Mouse (Mus musculus): ENCODE data around the gene Usp9x. TPM values are rescaled to one million over a fixed set of nuclear protein-coding genes. Genes with fewer than 3 reads are reported as not detected.

Usp9x gene
- polyA plus RNA-seq, 1 experiment from 2014 or later = 32.6 TPM

DNA sequence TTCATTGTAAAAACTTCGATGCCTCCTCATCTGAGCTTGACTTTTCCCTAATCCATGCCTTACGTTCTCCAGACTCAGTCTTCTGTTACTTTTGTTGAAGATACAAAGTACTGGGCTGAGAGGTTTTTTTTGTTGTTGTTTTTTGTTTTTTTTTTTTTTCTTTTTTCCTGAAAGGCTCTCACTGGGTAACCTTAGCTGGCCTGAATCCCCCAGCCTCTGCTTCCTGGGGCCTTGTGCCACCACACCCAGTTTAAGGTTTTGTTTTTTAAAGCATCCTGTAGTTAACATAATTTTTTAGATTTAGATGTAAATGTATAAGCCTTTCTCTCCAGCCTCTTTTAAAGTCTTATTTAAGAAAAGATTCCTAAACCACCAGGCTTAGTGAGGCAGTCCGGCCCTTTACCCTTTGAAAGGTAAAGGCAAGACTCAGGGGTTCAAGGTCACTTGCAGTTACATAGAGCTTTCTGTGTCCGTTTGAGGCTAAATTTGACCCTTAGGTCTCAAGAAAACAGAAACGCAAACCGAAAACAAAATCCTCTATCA is 24.3 kb upstream of the Usp9x start:
- Histone ChIP-seq H3K4me3 (no peak overlapping the region), H3K4me1 (replicated peaks) (peaks cover 7% of the 10 kb centered on the region), H3K36me3 (no peaks in the 10 kb centered on the region), H3K9me3 (no peaks in the 10 kb centered on the region), H3K27me3 (peaks cover 6% of the 10 kb centered on the region; the same call in 1 of the 2 replicates), H3K4me2 (peak overlapping the region; percentile 45; the same call in 1 of the 2 replicates), H3K9ac (no peak overlapping the region), H3K27ac (replicated peaks) (no peak overlapping the region)
- no peak for ATAC-seq (ENCODE audit: low read depth)
- WGBS = 48% methylated on average over 6 of the region's 6 CpGs

DNA sequence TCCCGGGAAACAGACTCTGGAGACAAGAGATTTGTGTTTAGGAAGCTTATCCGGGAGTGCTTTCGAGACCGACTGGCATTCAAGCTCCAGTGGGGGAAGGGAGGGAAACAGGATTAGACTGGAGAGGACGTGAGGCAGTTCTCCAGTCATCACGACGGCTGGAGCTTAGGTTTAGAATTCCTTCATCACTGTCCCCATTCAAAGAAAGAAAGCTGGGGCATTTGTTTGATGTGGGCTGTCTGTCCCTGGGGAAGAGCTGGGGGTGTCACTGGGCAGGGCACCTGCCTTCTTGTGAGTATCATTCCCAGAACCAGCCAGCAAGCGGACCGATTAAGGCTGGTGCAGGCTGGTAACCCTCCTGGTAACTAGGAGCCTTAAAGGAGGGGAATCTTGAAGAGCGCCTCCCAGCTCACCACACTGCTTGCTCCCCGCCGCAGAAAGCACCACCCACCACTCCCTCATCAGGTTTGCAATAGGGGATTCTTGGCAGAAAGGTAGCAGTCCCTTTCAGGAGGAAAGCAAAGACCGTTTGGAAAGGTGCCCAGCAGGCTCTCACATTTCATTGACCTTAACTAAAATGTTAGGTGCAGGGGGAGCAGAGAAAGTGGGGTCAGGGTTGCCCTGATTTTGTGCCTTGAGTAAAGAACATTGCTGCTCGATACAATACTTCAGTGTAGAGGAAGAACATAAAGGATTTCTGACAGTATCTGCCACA is 23.5 kb upstream of the Usp9x start:
- Histone ChIP-seq H3K36me3 (no peaks in the 10 kb centered on the region), H3K9me3 (no peaks in the 10 kb centered on the region), H3K27ac (replicated peaks) (peak overlapping the region; percentile 56; the same call in 1 of the 2 replicates), H3K4me2 (peak overlapping the region; percentile 45), H3K27me3 (peaks cover 6% of the 10 kb centered on the region; the same call in 1 of the 2 replicates), H3K4me3 (0 out of 2 replicates have a peak overlapping the region, but pooled peaks have one; percentile 11), H3K4me1 (replicated peaks) (peaks cover 7% of the 10 kb centered on the region), H3K9ac (peak overlapping the region; percentile 41; the same call in 1 of the 2 replicates)
- 20% methylated on average over 14 of the region's 14 CpGs for WGBS
- ATAC-seq (ENCODE audit: low read depth) = 0 out of 2 replicates have a peak, but pooled peaks have one; percentile 50

DNA sequence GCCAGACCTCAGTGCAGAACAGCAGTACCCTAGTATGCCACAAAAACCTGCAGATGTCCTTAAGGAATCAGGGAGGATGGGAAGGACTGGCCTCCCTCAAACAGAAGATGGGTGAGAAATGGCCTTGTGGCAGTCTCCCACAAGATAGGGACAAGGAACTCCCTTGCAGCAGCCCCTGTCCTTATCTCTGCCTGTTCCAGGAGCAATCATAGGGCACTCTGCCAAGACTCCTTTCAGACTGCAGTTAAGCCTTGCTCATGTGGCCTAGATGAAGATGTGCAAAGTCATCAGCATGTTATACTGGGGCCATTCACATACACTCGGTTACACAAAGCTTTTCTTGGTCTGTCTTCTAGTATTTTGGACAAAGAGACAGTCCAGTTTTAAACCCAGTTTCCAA is 16.7 kb upstream of the Usp9x start:
- no peaks in the 10 kb centered on the region for H3K4me1 ChIP-seq (replicated peaks)
- 81% methylated on average over 1 of the region's 1 CpGs for WGBS
- no peaks in the 10 kb centered on the region; the same call in 1 of the 2 replicates for H3K27me3 ChIP-seq
- H3K4me2 ChIP-seq = no peak overlapping the region
- ATAC-seq (ENCODE audit: low read depth) = no peak
- no peak overlapping the region for H3K27ac ChIP-seq (replicated peaks)
- no peak overlapping the region for H3K9ac ChIP-seq
- no peaks in the 10 kb centered on the region for H3K36me3 ChIP-seq
- no peaks in the 10 kb centered on the region for H3K9me3 ChIP-seq
- no peak overlapping the region for H3K4me3 ChIP-seq

GRCm38 (mm10) chrX:13061961-13062360 is 9.3 kb upstream of the Usp9x start:
- no peak overlapping the region for H3K9ac ChIP-seq
- no peak overlapping the region for H3K4me2 ChIP-seq
- no peak overlapping the region for H3K4me3 ChIP-seq
- no peak for ATAC-seq (ENCODE audit: low read depth)
- H3K36me3 ChIP-seq = no peaks in the 10 kb centered on the region
- H3K27me3 ChIP-seq = no peaks in the 10 kb centered on the region
- WGBS = 72% methylated on average over 3 of the region's 3 CpGs
- H3K9me3 ChIP-seq = no peaks in the 10 kb centered on the region
- H3K27ac ChIP-seq (replicated peaks) = no peak overlapping the region
- no peaks in the 10 kb centered on the region for H3K4me1 ChIP-seq (replicated peaks)

- H3K4me2 ChIP-seq = no peak overlapping the region
- no peaks in the 10 kb centered on the region for H3K36me3 ChIP-seq
- H3K9ac ChIP-seq = no peak overlapping the region
- H3K27ac ChIP-seq (replicated peaks) = no peak overlapping the region
- ATAC-seq (ENCODE audit: low read depth) = no peak
- H3K27me3 ChIP-seq = no peaks in the 10 kb centered on the region
- H3K4me1 ChIP-seq (replicated peaks) = no peaks in the 10 kb centered on the region
- H3K4me3 ChIP-seq = no peak overlapping the region
- 91% methylated on average over 7 of the region's 9 CpGs for WGBS
- no peaks in the 10 kb centered on the region for H3K9me3 ChIP-seq
Observed at GRCm38 (mm10) chrX:13064273-13064925, 6.9 kb upstream of the Usp9x start.

GRCm38 (mm10) chrX:13070206-13070572 is 1.1 kb upstream of the Usp9x start:
- H3K9ac ChIP-seq = peak overlapping the region; percentile 61
- WGBS = 33% methylated on average over 8 of the region's 8 CpGs
- ATAC-seq (ENCODE audit: low read depth) = no peak

DNA sequence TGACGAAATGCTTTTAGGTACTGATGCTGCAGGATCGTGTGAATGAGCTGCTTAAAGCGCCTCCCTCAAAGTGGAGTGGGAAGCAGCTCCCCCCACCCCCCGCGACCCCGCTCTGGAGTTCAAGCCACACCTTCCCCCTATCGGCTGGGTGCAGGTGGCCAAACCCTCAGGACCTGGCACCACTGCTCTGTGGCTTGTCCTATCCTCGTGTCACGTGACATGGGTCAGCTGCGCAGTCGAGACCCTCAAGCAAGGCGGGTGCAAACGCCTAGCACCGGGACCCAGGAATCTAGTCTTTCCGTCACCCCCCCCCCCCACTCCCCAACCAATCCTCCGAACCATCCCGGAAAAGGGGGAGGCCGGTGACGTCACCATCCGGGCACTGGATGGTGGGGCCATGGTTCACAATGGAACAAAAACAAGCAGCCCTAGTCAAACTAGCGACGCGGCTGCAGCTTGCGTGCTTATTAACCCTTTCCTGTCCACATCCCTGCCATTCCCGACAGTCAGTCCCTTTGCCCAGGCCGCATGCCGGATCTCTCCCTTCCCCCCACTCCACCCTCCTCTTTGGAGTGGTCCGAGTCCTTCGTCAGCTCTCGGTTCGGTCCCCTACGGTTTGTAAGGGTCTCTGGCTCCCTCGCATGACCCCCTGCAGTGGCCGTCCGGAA is 591 bp upstream of the Usp9x start:
- Histone ChIP-seq H3K9me3 (no peaks in the 10 kb centered on the region), H3K36me3 (no peaks in the 10 kb centered on the region), H3K4me1 (replicated peaks) (peaks cover 7% of the 10 kb centered on the region; the same call in 1 of the 2 replicates), H3K4me3 (peak overlapping the region; percentile 72), H3K27ac (replicated peaks) (peak overlapping the region; percentile 97), H3K9ac (peak overlapping the region; percentile 64), H3K4me2 (peak overlapping the region; percentile 47), H3K27me3 (no peaks in the 10 kb centered on the region; the same call in 1 of the 2 replicates)
- 16% methylated on average over 35 of the region's 35 CpGs for WGBS
- peak; percentile 92 for ATAC-seq (ENCODE audit: low read depth)

More at GRCm38 (mm10) chrX:13070206-13070572, 1.1 kb upstream of the Usp9x start:
- H3K9me3 ChIP-seq = no peaks in the 10 kb centered on the region
- H3K27ac ChIP-seq (replicated peaks) = peak overlapping the region; percentile 97
- no peaks in the 10 kb centered on the region; the same call in 1 of the 2 replicates for H3K27me3 ChIP-seq
- peak overlapping the region; percentile 47 for H3K4me2 ChIP-seq
- peaks cover 7% of the 10 kb centered on the region; the same call in 1 of the 2 replicates for H3K4me1 ChIP-seq (replicated peaks)
- no peaks in the 10 kb centered on the region for H3K36me3 ChIP-seq
- peak overlapping the region; percentile 72 for H3K4me3 ChIP-seq

- Histone ChIP-seq H3K27ac (replicated peaks) (peak overlapping the region; percentile 97), H3K4me2 (peak overlapping the region; percentile 59), H3K27me3 (no peaks in the 10 kb centered on the region; the same call in 1 of the 2 replicates), H3K4me3 (peak overlapping the region; percentile 72), H3K36me3 (no peaks in the 10 kb centered on the region), H3K4me1 (replicated peaks) (peaks cover 7% of the 10 kb centered on the region; the same call in 1 of the 2 replicates), H3K9ac (peak overlapping the region; percentile 92), H3K9me3 (no peaks in the 10 kb centered on the region)
- peak; percentile 25 for ATAC-seq (ENCODE audit: low read depth)
- 16% methylated on average over 49 of the region's 67 CpGs for WGBS
Observed at GRCm38 (mm10) chrX:13071776-13072460, 620 bp downstream of the Usp9x start.

- Histone ChIP-seq H3K27me3 (no peaks in the 10 kb centered on the region; the same call in 1 of the 2 replicates), H3K4me1 (replicated peaks) (peaks cover 7% of the 10 kb centered on the region; the same call in 1 of the 2 replicates), H3K4me3 (peak overlapping the region; percentile 72), H3K4me2 (peak overlapping the region; percentile 59), H3K9ac (peak overlapping the region; percentile 92), H3K36me3 (no peaks in the 10 kb centered on the region), H3K9me3 (no peaks in the 10 kb centered on the region), H3K27ac (replicated peaks) (peak overlapping the region; percentile 97)
- peak; percentile 24 for ATAC-seq (ENCODE audit: low read depth)
- WGBS = 15% methylated on average over 41 of the region's 73 CpGs
Observed at GRCm38 (mm10) chrX:13072461-13072982, 1.2 kb downstream of the Usp9x start.

DNA sequence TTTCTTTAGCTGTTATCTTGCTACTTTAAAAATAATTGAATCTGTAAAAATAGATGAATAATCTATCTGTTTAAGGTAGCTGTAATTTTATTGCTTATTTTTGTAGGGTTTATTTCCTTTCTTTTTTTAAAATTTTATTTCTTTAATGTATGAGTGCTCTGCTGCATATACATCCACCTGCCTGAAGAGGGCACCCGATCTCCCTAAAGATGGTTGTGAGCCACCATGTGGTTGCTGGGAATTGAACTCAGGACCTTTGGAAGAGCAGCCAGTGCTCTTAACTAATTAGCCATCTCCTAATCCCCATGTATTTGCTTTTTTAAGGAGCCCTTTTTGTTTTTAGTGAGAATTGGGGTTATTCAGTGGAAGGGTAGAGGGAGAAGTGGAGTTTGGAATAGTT is 14.3 kb downstream of the Usp9x start:
- Histone ChIP-seq H3K9me3 (no peaks in the 10 kb centered on the region), H3K27ac (replicated peaks) (no peak overlapping the region), H3K4me2 (no peak overlapping the region), H3K4me3 (no peak overlapping the region), H3K4me1 (replicated peaks) (no peaks in the 10 kb centered on the region), H3K27me3 (no peaks in the 10 kb centered on the region), H3K36me3 (no peaks in the 10 kb centered on the region), H3K9ac (no peak overlapping the region)
- no peak for ATAC-seq (ENCODE audit: low read depth)
- WGBS = 84% methylated on average over 1 of the region's 1 CpGs

- Histone ChIP-seq H3K4me3 (no peak overlapping the region), H3K27ac (replicated peaks) (no peak overlapping the region), H3K9ac (no peak overlapping the region), H3K4me1 (replicated peaks) (no peaks in the 10 kb centered on the region), H3K9me3 (no peaks in the 10 kb centered on the region), H3K4me2 (no peak overlapping the region), H3K36me3 (0 out of 2 replicates have a peak, but pooled peaks cover 3% of the 10 kb centered on the region), H3K27me3 (no peaks in the 10 kb centered on the region)
- no peak for ATAC-seq (ENCODE audit: low read depth)
- WGBS = 81% methylated on average over 1 of the region's 1 CpGs
Observed at GRCm38 (mm10) chrX:13096985-13097384, 25.7 kb downstream of the Usp9x start.
